Mouse (Mus musculus) olfactory bulb, adult 2 months (tissue): ENCODE results near the gene Tatdn3. TPM values are rescaled to one million over a fixed set of nuclear protein-coding genes. Genes with fewer than 3 reads are reported as not detected.
"Not testable (repeated sequence)": the region's sequence is repeated elsewhere in the genome, so short reads cannot be mapped to it uniquely, and the experiment has no call there.

Experiments
- H3K27ac ChIP-seq: fragments of 200-500 bp; 2 replicates; pipeline ENCODE4 v1.5.1; 2012; ENCODE audit warnings: low read depth, low read length; ENCODE audit not compliant: insufficient read depth
- H3K4me1 ChIP-seq: fragments of 200-500 bp; 2 replicates; pipeline ENCODE4 v1.6.1; 2012; ENCODE audit warnings: low read length; ENCODE audit not compliant: control insufficient read depth, insufficient read depth
- H3K4me3 ChIP-seq: fragments of 200-500 bp; 2 replicates; pipeline ENCODE4 v1.5.1; 2012; ENCODE audit warnings: mild to moderate bottlenecking, low read depth, low read length, moderate library complexity; ENCODE audit not compliant: insufficient read depth
- CTCF ChIP-seq: fragments of 200-500 bp; IDR thresholded peaks from 2 replicates; pipeline ENCODE4 v1.5.1; 2012; ENCODE audit warnings: low read depth, mild to moderate bottlenecking, low read length, moderate library complexity; ENCODE audit not compliant: insufficient read depth
- POLR2A ChIP-seq: fragments of 200-500 bp; IDR thresholded peaks from 2 replicates; pipeline ENCODE4 v1.6.1; 2012; ENCODE audit warnings: mild to moderate bottlenecking, low read depth, low read length, moderate library complexity; ENCODE audit not compliant: insufficient read depth
- WGBS: fragments of 180-500 bp; shearing (Covaris S2); methylation state at CpG from one replicate; pipeline ENCODE4 v1.1.7; 2018; 5-methylcytosine and 5-hydroxymethylcytosine counted together
- polyA plus RNA-seq: library from polyadenylated mRNA; stranded (reverse); fragments of >200 nt; gene quantifications from 2 replicates; pipeline ENCODE4 v1.2.4, GENCODE M21; 2012; ENCODE audit warnings: low replicate concordance; ENCODE audit not compliant: missing spikeins, insufficient read depth, insufficient read length

The Tatdn3 gene
- polyA plus RNA-seq, 1 experiment: not detected

DNA sequence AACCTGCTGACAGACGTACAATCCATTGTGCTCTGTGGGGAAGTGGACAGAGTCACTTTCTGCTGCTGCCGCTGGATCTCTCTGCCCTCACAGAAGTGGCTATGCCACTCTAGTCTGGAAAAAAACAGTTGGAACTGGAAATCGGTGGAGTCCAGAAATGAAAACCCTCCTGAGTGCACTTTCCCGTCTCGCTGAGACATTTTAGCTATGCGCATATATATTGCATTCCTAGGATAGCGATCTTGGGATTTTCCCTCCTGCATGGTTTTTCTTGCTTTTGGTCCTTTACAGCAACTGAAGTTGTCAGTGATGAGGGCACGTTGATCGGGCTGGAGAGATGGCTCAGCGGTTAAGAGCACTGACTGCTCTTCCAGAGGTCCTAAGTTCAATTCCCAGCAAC lies 32.5 kb downstream of the Tatdn3 start:
- peaks cover 7% of the 10 kb centered on the region for H3K4me1 ChIP-seq
- TF ChIP-seq CTCF: no peak
- no peak for TF ChIP-seq POLR2A
- H3K4me3 ChIP-seq: no peak overlapping the region
- no peak overlapping the region for H3K27ac ChIP-seq
- WGBS: 56% methylated on average over 10 of the region's 10 CpGs

DNA sequence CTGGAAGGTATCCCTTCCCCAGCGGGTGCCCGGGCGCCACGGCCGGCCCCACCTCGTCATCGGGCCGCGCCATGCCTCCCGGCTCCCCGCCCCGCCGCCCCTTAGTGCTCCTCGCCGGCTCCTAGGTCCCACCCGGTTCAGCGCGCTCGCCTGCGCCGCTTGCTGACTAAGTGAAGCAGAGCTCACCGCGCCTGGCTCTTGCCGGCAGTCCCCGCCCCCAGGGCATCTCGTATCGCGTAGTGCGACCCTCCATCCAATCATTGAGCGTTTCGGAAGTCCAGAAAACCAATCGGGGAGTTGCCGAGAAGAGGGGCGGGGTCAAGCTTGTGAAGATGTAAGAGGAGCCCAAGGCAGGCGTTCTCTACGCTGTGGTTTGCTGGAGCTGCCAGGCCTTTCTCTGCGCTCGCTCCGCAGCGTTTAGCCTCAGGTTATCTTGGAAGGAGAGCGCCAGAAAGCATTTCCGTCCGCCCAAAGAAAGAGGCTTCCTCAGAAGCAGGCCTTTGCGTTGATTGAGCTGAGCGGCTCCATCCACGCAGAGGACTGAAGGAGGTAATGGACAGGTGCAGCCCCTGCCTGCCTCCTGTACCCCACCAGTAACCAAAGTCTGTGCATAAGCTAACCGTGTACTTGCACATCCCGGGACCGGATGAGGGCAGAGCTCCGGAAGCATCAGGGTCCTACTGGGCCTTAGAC lies 36.6 kb downstream of the Tatdn3 start, which contains the start of gene Flvcr1:
Gene Flvcr1 (minus strand): TSS at position 138 of the 693 bp plus-strand sequence.
- WGBS: under 1% methylated on average over 50 of the region's 50 CpGs
- TF ChIP-seq CTCF (no peak), POLR2A (peak; percentile 99)
- peaks cover 6% of the 10 kb centered on the region for H3K4me1 ChIP-seq
- H3K27ac ChIP-seq: peak within 1 kb of the TSS; percentile 95
- peak within 1 kb of the TSS; percentile 69 for H3K4me3 ChIP-seq

DNA sequence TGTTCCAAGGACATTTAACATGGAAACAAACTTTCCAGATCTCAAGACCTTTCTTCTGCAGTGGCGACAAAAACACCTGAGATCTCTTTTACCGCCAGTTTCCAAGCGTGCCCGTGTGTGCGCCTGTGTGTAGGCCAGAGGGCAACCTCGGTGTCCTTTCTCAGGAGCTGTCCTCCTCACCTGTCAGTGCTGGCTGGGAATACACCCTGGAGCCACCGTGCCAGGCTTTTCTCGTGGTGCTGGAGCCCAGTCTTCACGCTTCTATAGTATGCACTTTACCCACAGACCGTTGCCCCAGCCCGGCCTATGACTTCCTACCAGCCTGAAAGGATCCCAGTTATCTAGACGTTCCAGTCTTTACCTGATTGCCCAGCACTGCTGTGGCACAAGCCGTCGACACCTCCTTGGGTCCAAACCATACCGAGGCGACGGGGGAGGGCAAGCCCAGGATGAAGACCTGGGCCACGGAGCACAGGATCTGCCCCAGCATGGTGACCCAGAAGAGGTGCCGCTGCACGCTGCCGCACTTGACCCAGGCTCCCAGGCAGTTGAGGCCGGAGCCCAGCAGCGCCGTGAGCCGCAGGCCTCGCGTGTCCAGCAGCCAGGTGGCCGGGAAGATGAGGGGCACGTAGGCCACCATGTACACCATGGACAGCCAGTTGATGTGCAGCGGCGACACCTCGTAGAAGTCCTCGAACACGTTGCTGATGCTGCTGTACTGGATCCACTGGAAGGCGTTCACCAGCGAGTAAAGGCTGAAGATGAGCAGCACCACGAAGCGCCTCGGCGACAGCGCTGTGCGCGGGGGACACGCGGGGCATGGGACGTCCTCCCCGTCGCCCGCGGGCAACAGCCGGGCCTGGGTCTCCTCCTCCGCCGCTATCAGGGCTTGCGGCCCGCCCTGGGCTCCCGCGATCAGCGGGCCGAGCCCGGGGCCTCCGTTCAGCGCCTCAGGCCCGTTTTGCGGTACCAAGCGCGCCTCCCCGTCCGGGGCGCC lies 37.4 kb downstream of the Tatdn3 start:
- peaks cover 6% of the 10 kb centered on the region for H3K4me1 ChIP-seq
- WGBS: 2% methylated on average over 69 of the region's 69 CpGs
- peak overlapping the region; percentile 36 for H3K27ac ChIP-seq
- peak overlapping the region; percentile 54 for H3K4me3 ChIP-seq
- TF ChIP-seq CTCF: no peak
- no peak for TF ChIP-seq POLR2A

DNA sequence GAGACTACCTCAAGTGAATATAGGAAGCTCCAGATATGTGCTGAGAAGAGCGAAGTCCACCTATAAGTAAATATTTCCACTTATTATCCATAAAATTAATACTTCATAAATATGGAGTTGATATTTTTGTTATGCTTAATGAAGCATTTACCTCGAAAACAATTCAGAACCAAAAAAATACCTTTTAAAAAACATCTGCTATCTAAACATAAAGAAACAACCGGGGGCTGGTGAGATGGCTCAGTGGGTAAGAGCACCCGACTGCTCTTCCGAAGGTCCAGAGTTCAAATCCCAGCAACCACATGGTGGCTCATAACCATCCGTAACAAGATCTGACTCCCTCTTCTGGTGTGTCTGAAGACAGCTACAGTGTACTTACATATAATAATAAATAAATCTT lies 38.9 kb downstream of the Tatdn3 start:
- not testable (repeated sequence) for H3K4me1 ChIP-seq, H3K4me3 ChIP-seq, H3K27ac ChIP-seq
- WGBS: 91% methylated on average over 6 of the region's 6 CpGs

DNA sequence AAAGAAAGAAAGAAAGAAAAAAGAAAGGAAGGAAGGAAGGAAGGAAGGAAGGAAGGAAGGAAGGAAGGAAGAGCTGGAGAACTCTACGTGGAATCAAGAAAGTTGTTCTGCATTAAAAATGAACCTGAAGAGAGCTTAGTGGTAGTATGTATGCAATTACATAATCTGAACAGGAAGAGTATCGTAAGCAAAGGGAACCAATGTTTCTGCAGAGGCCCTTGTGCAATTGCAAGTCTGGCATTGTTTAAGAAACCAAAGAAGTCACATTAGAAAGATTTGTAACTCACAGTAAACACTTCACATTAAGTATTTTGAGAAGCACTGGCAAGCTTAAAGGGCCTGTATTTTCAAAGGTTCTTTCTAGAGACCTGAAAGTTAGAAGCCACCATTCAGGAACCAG lies 39.6 kb downstream of the Tatdn3 start:
- TF ChIP-seq CTCF (no peak), POLR2A (no peak)
- H3K4me1 ChIP-seq: peaks cover 6% of the 10 kb centered on the region
- WGBS: 84% methylated on average over 2 of the region's 2 CpGs
- no peak overlapping the region for H3K4me3 ChIP-seq
- no peak overlapping the region for H3K27ac ChIP-seq

DNA sequence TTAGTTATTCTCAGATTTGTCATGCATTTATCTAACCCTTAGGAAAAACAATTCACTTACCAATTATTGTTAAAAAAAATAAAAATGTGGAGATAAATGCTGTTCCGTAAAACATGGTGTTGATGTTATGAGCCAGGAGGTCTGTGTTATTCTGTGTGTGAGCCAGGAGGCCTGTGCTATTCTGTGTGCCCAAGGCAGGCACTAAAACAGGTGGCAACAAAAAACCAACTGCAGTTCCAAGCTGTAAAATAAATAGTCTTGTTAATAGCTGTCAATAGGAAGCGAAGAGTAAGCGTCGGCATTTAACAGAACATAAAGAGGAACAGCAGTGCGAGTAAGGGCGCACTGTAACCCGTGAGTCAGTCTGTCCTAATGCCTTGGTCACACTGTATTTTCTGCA lies 41.7 kb downstream of the Tatdn3 start:
- no peak overlapping the region for H3K27ac ChIP-seq
- WGBS: 79% methylated on average over 7 of the region's 7 CpGs
- H3K4me1 ChIP-seq: no peaks in the 10 kb centered on the region
- no peak overlapping the region for H3K4me3 ChIP-seq
- TF ChIP-seq POLR2A (no peak), CTCF (no peak)

DNA sequence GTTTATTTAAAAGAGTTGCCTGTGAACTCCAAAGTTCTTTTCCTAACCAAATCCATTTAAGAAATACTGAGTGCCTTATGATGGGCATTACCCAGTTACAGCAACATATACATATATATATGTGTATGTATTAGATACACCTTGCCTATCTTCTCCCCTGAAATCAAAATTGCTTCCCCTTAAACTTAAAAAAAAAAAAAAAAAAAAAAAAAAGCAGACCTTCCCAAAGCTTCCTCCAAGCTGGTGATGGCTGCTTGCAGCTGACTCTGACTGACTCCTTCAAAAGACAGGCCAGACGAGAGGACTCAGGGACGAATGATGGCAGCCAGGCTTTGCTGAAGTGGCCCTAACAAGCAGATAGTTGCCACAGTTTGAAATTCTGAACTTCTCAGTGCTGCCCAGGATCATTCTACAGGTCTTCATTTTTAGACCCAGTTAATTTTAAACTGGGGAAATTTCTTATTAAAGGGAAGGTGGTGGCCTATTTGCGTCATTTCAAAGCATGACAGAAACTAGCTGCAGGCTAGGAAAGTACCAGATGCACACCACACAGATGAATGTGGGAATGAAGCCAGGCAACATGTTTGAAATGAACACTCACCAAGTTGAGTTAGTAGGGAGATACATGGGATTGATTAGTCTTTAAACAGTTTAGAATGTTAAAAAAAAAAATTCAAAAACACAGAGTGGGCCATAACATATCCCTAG lies 42.4 kb downstream of the Tatdn3 start:
- Histone ChIP-seq H3K27ac (no peak overlapping the region), H3K4me3 (no peak overlapping the region), H3K4me1 (no peaks in the 10 kb centered on the region)
- WGBS: 78% methylated on average over 3 of the region's 3 CpGs
- TF ChIP-seq POLR2A (no peak), CTCF (no peak)

DNA sequence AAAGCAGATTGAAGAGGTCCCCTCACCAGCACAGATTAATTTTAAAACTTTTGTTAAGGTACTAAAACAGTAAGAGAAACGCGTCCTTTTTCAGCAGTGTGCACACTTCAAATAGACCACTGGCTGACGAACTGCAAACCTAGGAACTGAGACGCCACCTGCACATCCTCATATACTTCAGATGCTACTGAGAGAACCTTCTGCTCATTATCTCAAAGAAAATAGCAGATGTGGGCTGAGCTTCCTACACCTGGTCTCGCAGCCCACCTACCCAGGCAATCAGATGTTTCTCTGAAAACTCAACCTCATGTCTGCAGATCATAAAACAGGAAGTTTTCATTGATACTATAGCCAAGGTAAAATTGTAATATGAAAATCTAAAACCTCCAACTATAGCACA lies 42.9 kb downstream of the Tatdn3 start:
- 96% methylated on average over 5 of the region's 5 CpGs for WGBS

DNA sequence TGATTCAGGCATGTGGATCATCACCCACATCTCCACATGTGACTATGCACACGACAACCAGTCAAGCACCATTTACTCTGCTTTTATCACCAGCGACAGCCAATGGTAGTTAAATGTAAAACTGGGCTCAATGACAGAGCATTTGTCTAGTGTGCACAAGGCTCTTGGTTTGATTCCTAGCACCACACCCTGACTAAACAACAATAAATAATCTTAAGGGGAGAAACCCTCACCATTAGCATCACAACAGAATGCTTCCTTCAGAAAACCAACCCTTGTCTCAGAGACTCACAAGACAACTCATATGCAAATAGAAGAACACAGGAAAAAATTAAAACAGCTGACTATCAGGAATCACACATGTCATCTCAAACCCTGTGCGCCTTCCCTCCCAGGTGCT lies 48.5 kb downstream of the Tatdn3 start:
- TF ChIP-seq POLR2A (no peak), CTCF (no peak)
- Histone ChIP-seq H3K4me3 (no peak overlapping the region), H3K4me1 (no peaks in the 10 kb centered on the region), H3K27ac (no peak overlapping the region)
- 92% methylated on average over 3 of the region's 3 CpGs for WGBS

More for the DNA sequence above, 42.9 kb downstream of the Tatdn3 start:
- Histone ChIP-seq H3K27ac (no peak overlapping the region), H3K4me1 (no peaks in the 10 kb centered on the region), H3K4me3 (no peak overlapping the region)
- TF ChIP-seq POLR2A (no peak), CTCF (no peak)
